Mouse (Mus musculus): ENCODE measurements around the gene Vmn2r15. TPM values are rescaled to one million over a fixed set of nuclear protein-coding genes. Genes with fewer than 3 reads are reported as not detected.

Vmn2r15 gene
- not detected in 2 replicates for polyA plus RNA-seq (2012; rRNA removed)

DNA sequence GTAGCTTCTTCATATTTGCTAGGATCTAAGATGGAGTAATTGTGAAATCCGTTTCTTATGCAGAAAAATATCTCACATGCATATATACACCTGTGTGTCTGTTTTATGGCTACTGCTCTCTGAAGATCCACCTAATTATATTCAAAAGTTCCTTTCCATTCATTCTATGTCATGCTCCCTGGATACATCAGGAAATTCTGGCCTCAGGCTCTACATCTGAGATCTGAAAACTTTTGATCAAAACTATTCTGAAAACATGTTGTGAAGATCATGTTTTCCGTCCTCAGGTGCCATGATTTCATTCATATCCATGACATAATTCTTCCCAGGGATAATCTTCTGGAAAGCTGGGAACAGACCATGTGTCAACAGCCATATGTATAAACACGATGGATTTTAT, at the start of gene Vmn2r15:
Gene Vmn2r15 (minus strand): TSS at position 101 of the 400 bp plus-strand sequence.
- DNase-seq (ENCODE audit: extremely low spot score in 1 of 2, low spot score in 1 of 2): no peak

DNA sequence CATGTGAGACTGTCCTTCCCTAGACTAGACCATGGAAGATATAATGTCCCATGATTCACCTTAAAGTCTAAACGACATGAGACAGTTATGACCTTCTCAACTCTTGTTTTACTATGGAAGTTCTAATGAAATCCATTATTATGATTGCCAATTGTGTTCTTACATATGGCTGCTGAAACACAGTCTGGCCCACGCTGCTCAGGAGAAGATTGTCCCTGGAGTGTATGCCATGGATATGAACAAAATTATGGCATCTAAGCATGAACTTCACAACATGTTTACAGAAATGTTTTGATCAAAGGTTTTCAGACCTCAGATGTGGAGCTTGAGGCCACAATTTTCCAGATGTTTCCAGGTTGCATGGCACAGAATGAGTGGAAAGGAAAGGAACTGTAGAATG, 32.4 kb upstream of the Vmn2r15 start, which contains the start of gene Vmn2r16:
Gene Vmn2r16 (plus strand): TSS at position 301 of the 400 bp plus-strand sequence.
- no peak for DNase-seq (ENCODE audit: extremely low spot score in 1 of 2, low spot score in 1 of 2)

DNA sequence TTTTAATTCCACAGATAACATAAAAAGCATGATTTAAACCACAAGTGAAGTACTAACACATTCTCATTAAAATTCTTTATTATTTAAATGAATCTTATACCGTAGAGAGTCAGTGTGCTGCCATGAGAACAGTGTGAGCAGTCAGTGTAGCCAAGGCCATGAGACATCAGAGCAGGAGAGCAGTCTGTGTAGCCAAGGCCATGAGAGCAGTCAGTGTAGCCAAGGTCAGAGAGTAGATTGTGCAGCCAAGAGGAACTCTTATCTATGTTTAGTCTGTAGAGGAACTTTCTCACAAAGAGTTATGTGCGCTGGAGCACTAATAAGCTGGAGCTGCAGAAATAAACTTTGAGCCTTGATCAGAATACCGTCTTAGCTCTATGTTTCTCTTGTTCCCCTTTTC, 2.8 kb downstream of the Vmn2r15 start:
- DNase-seq (ENCODE audit: extremely low spot score in 1 of 2, low spot score in 1 of 2): no peak

Other genes starting within 250 kb of the Vmn2r15 start
- not detected in 2 replicates for gene Vmn2r11, start 238.1 kb downstream of the Vmn2r15 start, polyA plus RNA-seq (2012; rRNA removed)
- gene Vmn2r12, start 199.7 kb downstream of the Vmn2r15 start, polyA plus RNA-seq (2012; rRNA removed): not detected in 2 replicates
- not detected in 2 replicates for gene Vmn2r13, start 105.4 kb downstream of the Vmn2r15 start, polyA plus RNA-seq (2012; rRNA removed)
- not detected in 2 replicates for gene Vmn2r14, start 72.9 kb downstream of the Vmn2r15 start, polyA plus RNA-seq (2012; rRNA removed)
- not detected in 2 replicates for gene Vmn2r16, start 32.5 kb upstream of the Vmn2r15 start, polyA plus RNA-seq (2012; rRNA removed)
- not detected in 2 replicates for gene Vmn2r17, start 122.0 kb upstream of the Vmn2r15 start, polyA plus RNA-seq (2012; rRNA removed)